In genomic region chr1:77439383-77440074, GRCm38 (mm10) we compare ENCODE assay signal across 20 mouse cellular contexts.
"Had no signal": no experiment of that assay in that cellular context is flagged by ENCODE, and none has a peak within 500 bp of the region (broad histone marks: within the 10 kb centered on the region; RNA-seq: fewer than 3 reads in every experiment).

No protein-coding gene starts in this region.

- H3K4me2 ChIP-seq: limb, embryonic 12.5 days; limb, embryonic 15.5 days; liver, embryonic 11.5 days; lung, embryonic 14.5 days; midbrain, embryonic 12.5 days; midbrain, embryonic 15.5 days; neural tube, embryonic 12.5 days; neural tube, embryonic 15.5 days had no signal

- H3K36me3 ChIP-seq: midbrain, embryonic 15.5 days; neural tube, embryonic 15.5 days had no signal

- H3K9me3 ChIP-seq: limb, embryonic 12.5 days; limb, embryonic 15.5 days; midbrain, embryonic 12.5 days; midbrain, embryonic 15.5 days; neural tube, embryonic 12.5 days; neural tube, embryonic 15.5 days had no signal

- DNase-seq: kidney, postnatal 25 days; layer of hippocampus, adult 9-11 months; left cerebral cortex, postnatal 4 days; liver, postnatal 0 days; lung, embryonic 14.5 days; right cerebral cortex, postnatal 25 days; thymus, adult 18-20 months; thymus, postnatal 36 days had no signal

- H3K9ac ChIP-seq: limb, embryonic 12.5 days; limb, embryonic 15.5 days; liver, embryonic 14.5 days; liver, postnatal 0 days; lung, embryonic 14.5 days; midbrain, embryonic 12.5 days; midbrain, embryonic 15.5 days; neural tube, embryonic 12.5 days; neural tube, embryonic 15.5 days had no signal

- ATAC-seq: liver, postnatal 0 days; lung, postnatal 0 days; midbrain, embryonic 15.5 days had no signal

- H3K4me3 ChIP-seq: layer of hippocampus, adult 2 months; limb, embryonic 12.5 days; limb, embryonic 15.5 days; midbrain, embryonic 12.5 days; midbrain, embryonic 15.5 days; neural tube, embryonic 12.5 days; neural tube, embryonic 15.5 days had no signal

- H3K27ac ChIP-seq: kidney, postnatal 0 days; limb, embryonic 12.5 days; limb, embryonic 15.5 days; liver, embryonic 14.5 days; macrophage; midbrain, embryonic 12.5 days; midbrain, embryonic 15.5 days; neural tube, embryonic 12.5 days; neural tube, embryonic 15.5 days had no signal

- H3K27me3 ChIP-seq: limb, embryonic 12.5 days; limb, embryonic 15.5 days; midbrain, embryonic 15.5 days; neural tube, embryonic 12.5 days; neural tube, embryonic 15.5 days had no signal
